Mouse (Mus musculus) adrenal gland, adult 8-10 months (tissue): Measurements from ENCODE around the gene Tmem86b. TPM values are rescaled to one million over a fixed set of nuclear protein-coding genes. Genes with fewer than 3 reads are reported as not detected.
"Not testable (repeated sequence)": the region's sequence is repeated elsewhere in the genome, so short reads cannot be mapped to it uniquely, and the experiment has no call there.

Experiments
- DNase-seq: peaks from one replicate; pipeline ENCODE4 v3.0.0; 2022
- total RNA-seq, 4 experiments: library from RNA; stranded (reverse); gene quantifications; 2 replicates each; pipeline ENCODE4 v1.2.4; 2022

Gene Tmem86b
- total RNA-seq, 4 experiments from 2014 or later = 6.6 to 14.2 (median 9.5) TPM

GRCm38 (mm10) chr7:4647291-4647690 is 16.1 kb upstream of the Tmem86b start:
- peak; percentile 47 for DNase-seq

- DNase-seq = no peak
Observed at GRCm38 (mm10) chr7:4646806-4647205, 15.6 kb upstream of the Tmem86b start.

DNA sequence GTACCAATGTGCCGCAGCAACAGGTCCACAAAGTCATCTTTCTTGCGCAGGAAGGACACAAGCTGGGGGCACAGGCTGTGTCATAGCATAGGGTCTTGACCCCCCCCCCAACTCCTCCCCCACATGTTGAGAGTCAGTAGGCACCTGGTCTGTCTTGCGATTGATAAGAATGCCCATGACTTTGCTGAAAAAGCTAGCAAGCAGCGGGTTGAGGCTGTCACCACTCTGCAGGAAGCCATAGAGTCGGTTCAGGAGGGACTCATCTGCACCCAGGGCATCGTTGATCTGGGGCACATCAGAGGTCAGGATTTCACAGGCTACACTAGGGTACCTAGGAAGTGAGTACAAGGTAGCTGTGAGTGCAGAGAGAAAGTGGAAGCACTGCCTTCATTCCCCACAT is 12.0 kb upstream of the Tmem86b start:
- DNase-seq = no peak

DNA sequence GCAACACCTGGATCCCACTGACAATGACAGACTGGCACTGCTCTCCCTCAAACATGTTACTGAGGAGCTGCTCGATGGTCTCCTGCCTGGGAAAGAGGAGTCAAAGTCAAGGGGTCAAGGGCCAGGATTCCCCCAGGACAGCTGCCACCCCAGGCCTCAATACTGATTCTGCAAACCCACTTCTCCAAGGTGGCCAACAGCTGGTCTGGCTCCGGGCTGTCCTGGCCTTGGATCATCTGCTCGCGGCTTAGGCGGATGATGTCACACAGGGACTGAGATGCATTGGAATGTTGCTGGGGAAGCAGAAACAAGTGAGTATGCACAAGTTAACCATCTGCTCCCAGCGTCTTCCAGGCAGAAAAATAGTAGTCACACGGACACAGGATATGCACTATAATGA is 10.7 kb upstream of the Tmem86b start:
- DNase-seq = no peak

DNA sequence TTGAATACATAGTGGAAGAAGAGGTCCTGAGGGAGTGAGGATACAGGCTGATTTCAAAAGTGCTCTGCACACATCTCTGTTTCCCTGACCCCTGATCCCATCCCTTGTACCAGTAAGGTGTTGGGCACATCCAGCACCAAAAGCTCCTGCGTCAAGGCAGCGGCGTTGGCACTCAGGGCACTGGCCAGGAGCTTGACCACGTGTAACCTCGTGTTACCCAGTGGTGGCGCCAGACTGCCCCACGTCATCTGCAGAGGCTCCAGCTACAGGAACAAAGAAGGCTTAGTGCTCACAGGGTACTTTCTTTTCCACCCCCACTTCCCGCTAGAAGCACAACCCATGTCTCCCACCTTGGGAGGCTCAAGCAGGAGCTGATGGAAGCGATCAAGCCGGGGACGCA is 9.9 kb upstream of the Tmem86b start:
- DNase-seq = no peak

GRCm38 (mm10) chr7:4636179-4636578 is 5.0 kb upstream of the Tmem86b start:
- no peak for DNase-seq

- no peak for DNase-seq
Observed at GRCm38 (mm10) chr7:4630198-4630597, 1.0 kb downstream of the Tmem86b start.

- no peak for DNase-seq
Observed at GRCm38 (mm10) chr7:4629586-4629985, 1.6 kb downstream of the Tmem86b start.

DNA sequence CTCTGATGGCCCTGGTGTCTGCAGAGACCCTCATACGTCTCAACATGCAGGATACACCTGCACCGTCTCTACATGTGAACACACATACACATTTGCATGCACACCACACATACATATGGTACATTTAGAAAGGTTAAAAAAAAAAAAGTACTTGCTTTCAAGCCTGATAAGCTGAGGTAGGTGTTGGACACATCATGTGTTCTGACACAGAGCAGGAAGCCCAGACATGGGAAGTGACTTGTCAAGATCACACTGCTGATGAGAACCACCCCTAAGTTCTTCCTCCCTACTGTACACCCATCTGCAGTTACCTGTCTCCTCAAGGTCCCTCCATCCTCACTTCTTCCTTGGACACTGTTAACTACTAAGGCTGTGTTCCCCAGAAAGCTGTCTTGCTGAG is 5.3 kb downstream of the Tmem86b start:
- DNase-seq = no peak

GRCm38 (mm10) chr7:4624343-4624742 is 6.9 kb downstream of the Tmem86b start:
- no peak for DNase-seq

DNA sequence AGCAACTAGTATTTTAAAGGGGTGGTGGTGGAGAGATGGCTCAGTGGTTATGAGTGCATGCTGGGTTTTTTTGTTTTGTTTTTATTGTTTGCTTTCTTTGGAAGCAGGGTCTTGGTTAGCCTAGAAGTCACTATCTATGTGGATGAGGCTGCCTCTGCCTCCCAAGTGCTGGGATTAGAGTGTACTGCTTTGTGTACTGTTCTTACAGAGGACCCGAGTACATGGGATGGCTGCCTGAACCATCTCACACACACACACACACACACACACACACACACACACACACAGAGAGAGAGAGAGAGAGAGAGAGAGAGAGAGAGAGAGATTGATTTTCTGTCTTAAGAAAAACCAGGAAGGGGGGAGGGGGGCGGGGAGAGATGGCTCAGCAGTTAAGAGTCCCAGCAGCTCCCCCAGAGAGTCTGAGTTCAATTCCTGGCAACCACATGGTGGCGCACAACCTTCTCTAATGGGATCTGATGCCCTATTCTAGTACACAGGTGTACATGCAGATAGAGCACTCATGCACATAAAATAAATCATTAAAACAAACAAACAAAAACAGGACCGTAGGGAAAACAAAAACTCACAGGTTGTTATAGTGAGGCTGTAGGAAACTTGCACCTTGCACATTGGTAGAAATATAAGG is 7.6 kb downstream of the Tmem86b start:
- DNase-seq = no peak

GRCm38 (mm10) chr7:4619979-4620378 is 11.2 kb downstream of the Tmem86b start:
- DNase-seq = no peak

DNA sequence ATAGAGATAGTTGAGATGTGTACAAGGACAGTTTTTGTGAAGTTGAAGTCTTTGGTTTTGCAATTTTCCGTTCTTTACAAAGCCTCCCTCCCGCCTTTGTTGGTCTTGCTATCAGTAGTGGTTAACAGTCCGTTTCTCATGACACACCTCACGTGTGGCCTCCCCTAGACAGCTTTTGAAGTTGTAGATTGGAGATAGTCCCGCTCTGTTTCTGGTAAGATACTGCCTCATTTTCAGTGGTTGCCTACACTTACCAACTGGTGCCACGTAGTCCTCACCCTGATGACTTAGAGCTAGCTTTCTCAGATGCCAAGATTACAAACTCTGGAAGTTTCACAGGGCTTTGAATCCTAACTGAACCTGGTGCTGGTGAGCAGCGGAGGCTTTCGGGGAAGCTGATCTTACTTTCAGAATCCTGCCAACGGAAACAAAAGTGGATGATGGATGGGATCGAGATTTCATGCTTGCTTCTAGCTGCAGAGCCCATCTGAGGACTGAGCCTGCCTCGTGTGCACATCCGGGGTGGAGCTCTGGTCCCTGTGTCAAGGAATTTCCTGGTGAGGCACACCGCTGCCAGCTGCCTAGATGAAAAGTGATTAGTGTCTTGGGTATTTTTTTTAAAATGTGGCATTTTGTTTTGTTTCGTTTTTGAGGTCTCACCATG is 17.4 kb downstream of the Tmem86b start:
- no peak for DNase-seq

DNA sequence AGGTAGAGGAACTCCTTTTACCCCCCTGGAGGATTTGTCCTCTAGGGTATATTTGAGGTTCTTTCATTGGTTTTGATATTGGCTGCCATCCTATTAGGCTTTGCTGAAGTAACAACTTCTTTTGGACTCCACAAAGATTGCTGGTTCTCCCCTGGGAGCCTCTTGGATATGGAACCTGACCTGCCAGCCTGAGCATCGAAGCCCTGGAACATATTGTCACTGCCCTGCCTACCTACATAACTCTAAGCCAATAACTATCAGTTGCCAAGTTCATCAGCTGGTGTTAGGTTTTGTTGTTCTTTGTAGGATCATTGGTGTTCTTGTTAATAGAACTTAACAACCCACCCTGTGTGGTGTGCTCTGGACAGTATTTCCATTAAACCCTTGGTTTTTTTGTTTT is 18.3 kb downstream of the Tmem86b start:
- no peak for DNase-seq

- DNase-seq = no peak
Observed at GRCm38 (mm10) chr7:4612386-4612785, 18.8 kb downstream of the Tmem86b start.

DNA sequence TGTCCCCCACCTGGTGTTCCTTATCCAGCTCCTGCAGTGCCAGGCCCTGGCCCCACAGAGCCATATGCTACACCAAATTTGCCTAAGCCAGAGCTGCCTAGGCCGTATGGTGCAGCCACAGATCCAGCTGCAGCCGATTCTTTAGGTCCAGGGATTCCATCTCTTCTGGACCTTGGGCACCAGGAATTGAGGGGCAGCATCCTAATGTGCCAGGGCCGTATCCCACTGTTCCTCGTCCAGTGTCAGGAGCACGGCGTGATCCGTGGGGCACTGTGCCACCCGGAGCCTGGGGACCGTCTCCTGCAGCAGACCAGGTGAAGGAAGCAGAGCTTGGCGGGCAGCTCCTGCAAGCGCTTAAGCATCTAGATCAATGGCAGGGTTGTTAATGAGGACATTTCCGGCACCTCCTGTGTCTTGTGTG is 19.3 kb downstream of the Tmem86b start:
- DNase-seq = no peak

GRCm38 (mm10) chr7:4611511-4611910 is 19.7 kb downstream of the Tmem86b start:
- no peak for DNase-seq

GRCm38 (mm10) chr7:4608002-4608401 is 23.2 kb downstream of the Tmem86b start:
- DNase-seq = no peak

- no peak for DNase-seq
Observed at GRCm38 (mm10) chr7:4603873-4604272, 27.3 kb downstream of the Tmem86b start, which contains the start of gene Ptprh. Gene Ptprh (minus strand): TSS chr7:4604041.

DNA sequence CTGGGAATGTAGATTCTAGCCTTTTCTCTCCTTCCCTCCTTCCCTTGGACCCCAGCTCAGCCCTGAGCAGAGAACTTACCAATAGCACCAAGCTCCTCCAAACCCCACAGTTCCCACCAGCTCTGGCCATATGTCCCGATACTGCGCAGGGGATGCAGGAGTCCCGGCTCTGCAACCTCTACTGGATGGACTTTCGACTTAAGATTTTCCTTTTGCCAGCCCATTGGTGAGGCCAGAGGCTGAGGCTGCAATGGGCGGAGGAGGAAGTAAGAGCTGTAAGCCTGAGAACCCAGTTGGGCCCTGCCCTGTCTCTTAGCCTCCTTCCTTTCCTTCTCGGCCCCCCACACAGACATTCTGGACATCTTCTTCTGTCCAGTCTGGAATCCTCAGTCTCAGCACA is 28.3 kb downstream of the Tmem86b start:
- no peak for DNase-seq

- not testable (repeated sequence) for DNase-seq
Observed at GRCm38 (mm10) chr7:4597046-4597445, 34.2 kb downstream of the Tmem86b start.

DNA sequence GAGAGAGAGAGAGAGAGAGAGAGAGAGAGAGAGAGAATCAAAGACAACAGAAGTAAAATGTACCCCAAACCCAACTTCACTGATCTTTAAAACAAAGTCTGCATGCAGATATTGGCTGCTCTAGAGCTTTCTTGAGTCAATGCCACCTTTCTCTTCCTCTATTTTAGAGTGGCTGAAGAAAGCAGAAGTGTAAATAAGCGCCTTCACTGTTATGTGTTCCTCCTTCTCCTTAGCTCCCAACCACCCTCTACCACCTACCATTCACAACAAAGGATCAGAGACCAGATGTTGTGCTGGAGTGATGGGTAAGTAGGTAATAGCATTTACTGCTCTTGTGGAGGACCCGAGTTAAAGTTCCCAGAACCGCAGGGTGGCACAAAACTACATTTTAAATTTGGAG is 49.7 kb downstream of the Tmem86b start:
- not testable (repeated sequence) for DNase-seq
